Mouse (Mus musculus) heart, adult 2 months (tissue): ENCODE data around the gene Smarcc1. TPM values are rescaled to one million over a fixed set of nuclear protein-coding genes. Genes with fewer than 3 reads are reported as not detected.

Source experiments
- DNase-seq, 2 experiments: peaks; one replicate each; pipeline ENCODE4 v3.0.0; 2021
- H3K27ac ChIP-seq: fragments of 200-600 bp; 2 replicates; pipeline ENCODE4 v1.8.1; 2022
- H3K27me3 ChIP-seq: fragments of 200-500 bp; 2 replicates; pipeline ENCODE4 v1.6.1; 2012; ENCODE audit warnings: mild to moderate bottlenecking, low read length, inconsistent platforms, mixed read lengths; ENCODE audit not compliant: control insufficient read depth, insufficient read depth
- H3K36me3 ChIP-seq: fragments of 200-500 bp; 2 replicates; pipeline ENCODE4 v1.6.1; 2012; ENCODE audit warnings: low read length, inconsistent platforms; ENCODE audit not compliant: control insufficient read depth, insufficient read depth
- H3K4me1 ChIP-seq: fragments of 200-500 bp; 2 replicates; pipeline ENCODE4 v1.6.1; 2011; ENCODE audit warnings: low read length; ENCODE audit not compliant: control insufficient read depth, insufficient read depth
- H3K4me3 ChIP-seq: fragments of 200-600 bp; 2 replicates; pipeline ENCODE4 v1.8.1; 2022
- H3K79me2 ChIP-seq: fragments of 200-500 bp; replicated peaks from 2 replicates; pipeline ENCODE4 v1.6.1; 2012; ENCODE audit warnings: mild to moderate bottlenecking, inconsistent platforms, low read length, moderate library complexity, mixed read lengths; ENCODE audit not compliant: control insufficient read depth, insufficient read depth
- H3K9ac ChIP-seq: fragments of 200-500 bp; 2 replicates; pipeline ENCODE4 v1.6.1; 2012; ENCODE audit warnings: low read depth, mild to moderate bottlenecking, control low read depth, inconsistent platforms, low read length, mixed read lengths
- CTCF ChIP-seq: fragments of 200-600 bp; IDR thresholded peaks from 2 replicates; pipeline ENCODE4 v1.8.1; 2022; ENCODE audit warnings: antibody characterized with exemption, mild to moderate bottlenecking, moderate library complexity
- EP300 ChIP-seq: fragments of 200-500 bp; IDR thresholded peaks from 2 replicates; pipeline ENCODE4 v1.6.1; 2011; ENCODE audit warnings: low read depth, low read length, control low read depth; ENCODE audit not compliant: insufficient read depth
- POLR2A ChIP-seq: fragments of 200-500 bp; IDR thresholded peaks from 2 replicates; pipeline ENCODE4 v1.6.1; 2011; ENCODE audit warnings: mild to moderate bottlenecking, low read depth, low read length, control low read depth; ENCODE audit not compliant: insufficient read depth
- WGBS: fragments of 180-500 bp; shearing (Covaris S2); methylation state at CpG from one replicate; pipeline ENCODE4 v1.1.7; 2018; 5-methylcytosine and 5-hydroxymethylcytosine counted together
- intact Hi-C: fragments of 180-260 bp; cut with DNase I; formaldehyde crosslinking; loops from one replicate; pipeline ENCODE4 v1.15.1; 2025
- polyA plus RNA-seq: library from polyadenylated mRNA; depleted of rRNA; stranded (reverse); fragments of >200 nt; gene quantifications from 2 replicates; pipeline ENCODE4 v1.2.3, GENCODE M21; 2012
- total RNA-seq, 2 experiments: library from RNA; stranded (reverse); gene quantifications; 2 replicates each; pipeline ENCODE4 v1.2.3; 2021

Gene Smarcc1
- total and polyA plus RNA-seq, 3 experiments: 8.4 to 25.2 (median 24.1) TPM

- Histone ChIP-seq H3K36me3 (no peaks in the 10 kb centered on the region), H3K27ac (no peak overlapping the region), H3K4me1 (no peaks in the 10 kb centered on the region), H3K79me2 (no peaks in the 10 kb centered on the region), H3K27me3 (no peaks in the 10 kb centered on the region), H3K4me3 (no peak overlapping the region), H3K9ac (no peak overlapping the region)
- 73% methylated on average over 10 of the region's 10 CpGs for WGBS
- TF ChIP-seq POLR2A: no peak
- no peak for TF ChIP-seq CTCF
- no peak for TF ChIP-seq EP300
- no peak for DNase-seq
- intact Hi-C loops: no loop called here
Measured at GRCm38 (mm10) chr9:110229566-110230248, 112.2 kb downstream of the Smarcc1 start.

- no peaks in the 10 kb centered on the region for H3K27me3 ChIP-seq
- H3K9ac ChIP-seq: no peak overlapping the region
- H3K4me3 ChIP-seq: no peak overlapping the region
- H3K4me1 ChIP-seq: no peaks in the 10 kb centered on the region
- no peak for TF ChIP-seq EP300
- TF ChIP-seq CTCF: no peak
- no peak for TF ChIP-seq POLR2A
- intact Hi-C loops: no loop called here
- H3K27ac ChIP-seq: no peak overlapping the region
- DNase-seq: no peak
- H3K79me2 ChIP-seq: no peaks in the 10 kb centered on the region
- no peaks in the 10 kb centered on the region for H3K36me3 ChIP-seq
- WGBS: 89% methylated on average over 16 of the region's 16 CpGs
Measured at GRCm38 (mm10) chr9:110230395-110231071, 113.0 kb downstream of the Smarcc1 start.

- Histone ChIP-seq H3K9ac (no peak overlapping the region), H3K36me3 (no peaks in the 10 kb centered on the region), H3K4me1 (no peaks in the 10 kb centered on the region), H3K27me3 (no peaks in the 10 kb centered on the region), H3K79me2 (no peaks in the 10 kb centered on the region), H3K4me3 (no peak overlapping the region), H3K27ac (no peak overlapping the region)
- no peak for TF ChIP-seq POLR2A
- no peak for TF ChIP-seq CTCF
- no peak for TF ChIP-seq EP300
- intact Hi-C loops: no loop called here
- no peak for DNase-seq
- WGBS: 80% methylated on average over 6 of the region's 6 CpGs
Measured at GRCm38 (mm10) chr9:110234962-110235361, 117.5 kb downstream of the Smarcc1 start.

- intact Hi-C loops: no loop called here
- Histone ChIP-seq H3K36me3 (no peaks in the 10 kb centered on the region), H3K9ac (no peak within 1 kb of the TSS), H3K27me3 (peaks cover 4% of the 10 kb centered on the region), H3K79me2 (no peaks in the 10 kb centered on the region), H3K4me1 (peaks cover 3% of the 10 kb centered on the region; the same call in 1 of the 2 replicates), H3K27ac (no peak within 1 kb of the TSS), H3K4me3 (no peak within 1 kb of the TSS)
- no peak for TF ChIP-seq EP300
- no peak for TF ChIP-seq POLR2A
- no peak for TF ChIP-seq CTCF
- DNase-seq: no peak
- WGBS: 83% methylated on average over 7 of the region's 7 CpGs
Measured at GRCm38 (mm10) chr9:110243221-110243833, 125.8 kb downstream of the Smarcc1 start, which contains the start of gene Cspg5. TSS of gene Cspg5 (plus strand) at chr9:110243783.

- DNase-seq: no peak
- 33% methylated on average over 7 of the region's 7 CpGs for WGBS
Measured at GRCm38 (mm10) chr9:110244567-110244888, 127.0 kb downstream of the Smarcc1 start.

More at GRCm38 (mm10) chr9:110244567-110244888, 127.0 kb downstream of the Smarcc1 start:
- intact Hi-C loops: no loop called here
- TF ChIP-seq EP300 (no peak), POLR2A (no peak), CTCF (no peak)
- Histone ChIP-seq H3K27ac (no peak overlapping the region), H3K4me3 (no peak overlapping the region; the same call in 1 of the 2 replicates), H3K27me3 (peaks cover 4% of the 10 kb centered on the region), H3K79me2 (no peaks in the 10 kb centered on the region), H3K9ac (no peak overlapping the region), H3K4me1 (peaks cover 3% of the 10 kb centered on the region; the same call in 1 of the 2 replicates), H3K36me3 (no peaks in the 10 kb centered on the region)
